Mouse (Mus musculus) heart, postnatal 0 days (tissue): ENCODE data around the gene Pygl. TPM values are rescaled to one million over a fixed set of nuclear protein-coding genes. Genes with fewer than 3 reads are reported as not detected.

ENCODE experiments used
- ATAC-seq: fragments of 200-750 bp; cut with Nextera tagmentation; 2 replicates; pipeline ENCODE4 v1.8.0; 2017; ENCODE audit warnings: low read depth, moderate number of reproducible peaks, moderate library complexity; ENCODE audit not compliant: insufficient read depth
- DNase-seq: peaks from one replicate; pipeline ENCODE4 v3.0.0-alpha.2; 2016; ENCODE audit warnings: low spot score
- H3K27ac ChIP-seq: fragments of 300-500 bp; sonication (generic); 2 replicates; pipeline ENCODE4 v1.5.1; 2014; ENCODE audit warnings: low read depth, mild to moderate bottlenecking
- H3K27me3 ChIP-seq: fragments of 300-500 bp; sonication (generic); 2 replicates; pipeline ENCODE4 v1.6.1; 2014; ENCODE audit warnings: low read length, mixed read lengths; ENCODE audit not compliant: control insufficient read depth, insufficient read depth
- H3K36me3 ChIP-seq: fragments of 300-500 bp; sonication (generic); replicated peaks from 2 replicates; pipeline ENCODE4 v1.6.1; 2014; ENCODE audit warnings: low read length, mixed read lengths; ENCODE audit not compliant: control insufficient read depth, insufficient read depth
- H3K4me1 ChIP-seq: fragments of 300-500 bp; sonication (generic); 2 replicates; pipeline ENCODE4 v1.6.1; 2014; ENCODE audit warnings: antibody characterized with exemption; ENCODE audit not compliant: control insufficient read depth, insufficient read depth
- H3K4me2 ChIP-seq: fragments of 300-500 bp; sonication (generic); 2 replicates; pipeline ENCODE4 v1.6.1; 2014; ENCODE audit warnings: low read depth, mild to moderate bottlenecking, low read length, moderate library complexity
- H3K4me3 ChIP-seq: fragments of 300-500 bp; sonication (generic); 2 replicates; pipeline ENCODE4 v1.5.1; 2014; ENCODE audit warnings: low read depth, low read length
- H3K9ac ChIP-seq: fragments of 300-500 bp; sonication (generic); replicated peaks from 2 replicates; pipeline ENCODE4 v1.6.1; 2014; ENCODE audit warnings: low read depth, low read length, mixed read lengths
- H3K9me3 ChIP-seq: fragments of 300-500 bp; sonication (generic); replicated peaks from 2 replicates; pipeline ENCODE4 v1.6.1; 2016; ENCODE audit warnings: low read length; ENCODE audit not compliant: control insufficient read depth
- CTCF ChIP-seq: IDR thresholded peaks from 2 replicates; pipeline ENCODE4 v1.5.1; 2016; ENCODE audit warnings: antibody characterized with exemption, control low read depth, low read depth
- EP300 ChIP-seq: IDR thresholded peaks from 2 replicates; pipeline ENCODE4 v1.6.1; 2016; ENCODE audit warnings: antibody characterized with exemption, low read depth
- WGBS: fragments of 180-500 bp; shearing (Covaris S2); extraction: QIAGEN DNeasy Blood & Tissue Kit; methylation state at CpG from one replicate; pipeline ENCODE4 v1.1.7; 2014; 5-methylcytosine and 5-hydroxymethylcytosine counted together
- polyA plus RNA-seq: library from polyadenylated mRNA; unstranded; fragments of >200 nt; fragmentation: Nextera tagmentation; extraction: Ambion mirVana; gene quantifications from 2 replicates; pipeline ENCODE4 v1.2.1, GENCODE M21; 2015
- total RNA-seq: library from RNA; depleted of rRNA; stranded (reverse); fragments of >200 nt; gene quantifications from 2 replicates; pipeline ENCODE4 v1.2.3, GENCODE M21; 2014; ENCODE audit warnings: low replicate concordance; rRNA removed

Pygl gene
- total RNA-seq (43.2 and 58.9 TPM in 2 replicates), polyA plus RNA-seq (28.5 and 31.6 TPM in 2 replicates)

DNA sequence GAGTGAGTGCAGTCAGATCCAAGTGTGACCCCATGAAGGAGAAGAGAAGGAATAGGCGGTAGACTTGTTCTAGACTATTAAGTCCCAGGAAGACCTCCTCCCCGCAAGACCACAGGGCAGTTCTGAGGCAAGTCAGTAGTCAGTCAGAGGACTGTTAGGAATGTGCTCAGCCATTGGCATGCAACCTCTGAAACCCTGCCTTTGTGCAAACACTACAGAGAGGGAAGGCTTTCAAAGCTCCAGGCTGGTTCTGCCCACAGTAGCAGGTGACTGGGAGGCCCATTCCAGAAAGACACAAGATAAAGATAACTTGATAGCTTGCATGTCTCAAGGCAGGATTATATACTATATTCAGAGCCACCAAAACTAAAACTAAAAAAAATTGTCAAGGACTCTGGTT, at the start of gene Pygl:
Gene Pygl (minus strand): TSS at position 195 of the 400 bp plus-strand sequence.
- DNase-seq (no peak), ATAC-seq (no peak)
- no peak for TF ChIP-seq EP300
- no peak for TF ChIP-seq CTCF
- Histone ChIP-seq H3K4me1 (peaks cover 28% of the 10 kb centered on the region), H3K4me3 (no peak within 1 kb of the TSS), H3K9ac (no peak within 1 kb of the TSS), H3K9me3 (no peaks in the 10 kb centered on the region), H3K27me3 (no peaks in the 10 kb centered on the region), H3K4me2 (no peak within 1 kb of the TSS), H3K27ac (no peak within 1 kb of the TSS), H3K36me3 (no peaks in the 10 kb centered on the region)
- 64% methylated on average over 2 of the region's 2 CpGs for WGBS

DNA sequence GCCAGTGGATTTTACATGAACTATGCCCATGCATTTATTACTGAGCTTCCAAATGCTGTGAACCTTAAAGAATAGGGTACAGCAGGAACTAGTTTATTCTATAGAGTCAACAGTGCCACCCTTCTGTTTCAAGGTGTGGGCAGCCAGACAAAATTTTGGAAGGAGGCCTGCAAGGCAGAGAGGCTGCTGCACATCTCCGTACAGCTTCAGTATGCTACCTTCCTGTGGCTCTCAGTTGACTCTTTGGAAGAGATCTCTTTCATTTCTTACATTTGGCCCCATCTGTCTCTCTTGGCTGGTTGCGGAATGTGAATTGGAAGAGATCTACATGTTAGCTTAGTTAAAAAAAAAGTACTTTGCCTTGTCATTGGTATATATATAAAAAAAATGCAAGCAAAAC, 49.6 kb upstream of the Pygl start:
- 87% methylated on average over 2 of the region's 2 CpGs for WGBS
- DNase-seq: no peak
- peaks cover 13% of the 10 kb centered on the region for H3K4me1 ChIP-seq
- H3K9me3 ChIP-seq: no peaks in the 10 kb centered on the region
- no peaks in the 10 kb centered on the region for H3K27me3 ChIP-seq
- TF ChIP-seq EP300 (no peak), CTCF (no peak)
- no peaks in the 10 kb centered on the region for H3K36me3 ChIP-seq
- H3K9ac ChIP-seq: no peak overlapping the region
- ATAC-seq: no peak
- H3K27ac ChIP-seq: no peak overlapping the region
- H3K4me2 ChIP-seq: no peak overlapping the region
- H3K4me3 ChIP-seq: no peak overlapping the region

- Histone ChIP-seq H3K4me1 (peaks cover 17% of the 10 kb centered on the region), H3K4me3 (no peak overlapping the region), H3K9ac (no peak overlapping the region), H3K27ac (no peak overlapping the region), H3K36me3 (no peaks in the 10 kb centered on the region), H3K4me2 (no peak overlapping the region), H3K9me3 (no peaks in the 10 kb centered on the region), H3K27me3 (no peaks in the 10 kb centered on the region)
- no peak for DNase-seq
- no peak for TF ChIP-seq CTCF
- TF ChIP-seq EP300: no peak
- 81% methylated on average over 10 of the region's 10 CpGs for WGBS
- ATAC-seq: no peak
These were observed 49.1 kb upstream of the Pygl start for GRCm38 (mm10) chr12:70280381-70280780.

DNA sequence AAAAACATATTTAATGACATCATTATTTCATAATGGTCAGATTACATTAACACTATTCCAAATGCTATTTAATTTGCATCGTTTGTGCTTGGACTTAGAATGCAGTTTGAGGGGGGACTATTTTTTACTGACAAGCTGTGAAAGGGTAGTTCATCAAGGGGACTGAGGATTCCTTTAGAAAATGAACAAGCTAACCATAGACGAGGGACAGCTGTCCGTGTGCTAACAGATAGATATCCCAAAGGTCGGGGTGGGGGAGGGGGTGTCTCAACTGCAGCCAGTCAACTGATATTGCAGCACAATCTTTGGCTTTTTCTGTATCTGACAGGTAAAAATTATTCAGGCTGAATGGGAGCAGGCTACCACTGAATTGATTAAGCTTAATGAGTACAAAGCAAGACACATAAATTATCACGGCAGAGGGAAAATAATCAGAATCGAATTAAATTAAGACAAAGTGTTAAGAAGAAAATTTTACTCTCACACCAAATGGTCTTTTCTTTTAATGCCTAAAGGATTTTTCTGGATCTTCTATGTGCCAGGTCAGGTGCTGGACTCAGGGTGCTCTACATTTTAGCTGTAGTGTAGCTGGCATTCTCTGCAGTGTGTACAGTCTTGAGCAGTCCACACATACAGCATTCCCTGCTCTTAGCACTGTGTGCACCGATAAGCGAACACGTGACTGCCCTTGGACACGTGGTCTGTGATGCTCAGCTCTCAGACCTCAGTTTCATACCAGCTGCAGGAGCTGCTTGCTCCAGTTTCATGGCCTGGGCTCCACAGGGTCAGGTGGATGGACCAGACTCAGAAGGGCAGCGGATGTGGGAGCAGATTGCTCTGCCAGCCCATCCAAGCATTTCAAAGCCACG, 46.0 kb upstream of the Pygl start:
- Histone ChIP-seq H3K4me2 (no peak overlapping the region), H3K27ac (no peak overlapping the region), H3K9me3 (no peaks in the 10 kb centered on the region), H3K36me3 (no peaks in the 10 kb centered on the region), H3K27me3 (no peaks in the 10 kb centered on the region), H3K4me3 (no peak overlapping the region), H3K4me1 (0 out of 2 replicates have a peak, but pooled peaks cover 12% of the 10 kb centered on the region), H3K9ac (no peak overlapping the region)
- DNase-seq (no peak), ATAC-seq (peak; percentile 36; the same call in 1 of the 2 replicates)
- TF ChIP-seq EP300 (no peak), CTCF (no peak)
- 64% methylated on average over 12 of the region's 12 CpGs for WGBS

DNA sequence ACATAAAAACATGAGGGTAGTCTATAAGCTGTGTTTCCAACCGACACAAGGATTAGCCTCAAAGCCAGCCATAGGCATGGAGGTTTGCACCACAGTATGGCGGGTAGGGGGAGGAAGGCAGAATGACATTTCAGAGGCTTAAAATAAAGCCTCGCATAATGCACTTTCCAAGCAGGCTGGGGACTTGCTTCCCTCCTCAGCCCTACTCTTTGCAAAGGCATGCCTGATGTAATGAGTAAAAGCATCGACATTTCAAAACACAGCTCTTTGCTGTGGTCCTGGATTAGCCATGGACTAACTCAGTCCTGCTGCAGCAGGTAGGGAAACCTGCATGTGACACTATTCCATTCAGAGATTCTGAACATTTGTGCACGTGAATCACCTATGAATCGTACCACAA, 38.4 kb upstream of the Pygl start:
- H3K4me1 ChIP-seq: peaks cover 22% of the 10 kb centered on the region
- H3K9me3 ChIP-seq: no peaks in the 10 kb centered on the region
- no peaks in the 10 kb centered on the region for H3K27me3 ChIP-seq
- no peak overlapping the region for H3K4me3 ChIP-seq
- ATAC-seq (no peak), DNase-seq (no peak)
- H3K36me3 ChIP-seq: no peaks in the 10 kb centered on the region
- H3K27ac ChIP-seq: no peak overlapping the region
- TF ChIP-seq CTCF (no peak), EP300 (no peak)
- H3K4me2 ChIP-seq: no peak overlapping the region
- no peak overlapping the region for H3K9ac ChIP-seq
- WGBS: 68% methylated on average over 6 of the region's 6 CpGs

GRCm38 (mm10) chr12:70267314-70267713, 36.0 kb upstream of the Pygl start:
- H3K27ac ChIP-seq: peak overlapping the region; percentile 72
- H3K9me3 ChIP-seq: no peaks in the 10 kb centered on the region
- no peak for TF ChIP-seq EP300
- no peak for TF ChIP-seq CTCF
- peaks cover 22% of the 10 kb centered on the region for H3K4me1 ChIP-seq
- H3K27me3 ChIP-seq: no peaks in the 10 kb centered on the region
- no peak overlapping the region for H3K9ac ChIP-seq
- no peaks in the 10 kb centered on the region for H3K36me3 ChIP-seq
- no peak overlapping the region for H3K4me3 ChIP-seq
- peak; percentile 35; the same call in 1 of the 2 replicates for ATAC-seq
- H3K4me2 ChIP-seq: no peak overlapping the region
- WGBS: 83% methylated on average over 9 of the region's 9 CpGs
- no peak for DNase-seq
